Mouse (Mus musculus) MEL (cell line): ENCODE data around the gene Stk16. TPM values are rescaled to one million over a fixed set of nuclear protein-coding genes. Genes with fewer than 3 reads are reported as not detected.

ENCODE experiments used
- DNase-seq: peaks from one replicate; pipeline ENCODE4 v3.0.0; 2011; ENCODE audit warnings: low read depth, low spot score
- H3K27ac ChIP-seq: 2 replicates; pipeline ENCODE4 v1.5.1; 2012; ENCODE audit warnings: low read depth, mild to moderate bottlenecking, control low read depth, low read length, moderate library complexity; ENCODE audit not compliant: control insufficient read depth
- H3K27me3 ChIP-seq, 2 experiments: fragments of 150-350 bp in 1 of 2; sonication (generic) in 1 of 2; 2 replicates each; pipeline ENCODE4 v1.6.1; 2012; ENCODE audit warnings: low read length in 2 of 2, mild to moderate bottlenecking in 2 of 2, improper control_type of control experiment in 1 of 2, moderate library complexity in 1 of 2; ENCODE audit not compliant: insufficient read depth in 2 of 2, control insufficient read depth in 1 of 2
- H3K36me3 ChIP-seq, 2 experiments: 2 replicates each; pipeline ENCODE4 v1.6.1; 2012 to 2014; ENCODE audit warnings: low read length in 2 of 2, improper control_type of control experiment in 1 of 2, inconsistent platforms in 1 of 2, mild to moderate bottlenecking in 1 of 2; ENCODE audit not compliant: insufficient read depth in 2 of 2, control insufficient read depth in 1 of 2
- H3K4me1 ChIP-seq, 2 experiments: fragments of 150-350 bp in 1 of 2; sonication (generic) in 1 of 2; 2 replicates each; pipeline ENCODE4 v1.6.1; 2012; ENCODE audit warnings: low read length in 2 of 2, improper control_type of control experiment in 1 of 2, mild to moderate bottlenecking in 1 of 2; ENCODE audit not compliant: insufficient read depth in 2 of 2, control insufficient read depth in 1 of 2
- H3K4me3 ChIP-seq, 2 experiments: fragments of 150-350 bp in 1 of 2; sonication (generic) in 1 of 2; 2 replicates each; pipeline ENCODE4 v1.5.1; 2012; ENCODE audit warnings: low read depth in 2 of 2, low read length in 2 of 2, mild to moderate bottlenecking in 2 of 2, moderate library complexity in 2 of 2, control low read depth in 1 of 2, improper control_type of control experiment in 1 of 2; ENCODE audit not compliant: control insufficient read depth in 1 of 2, insufficient read depth in 1 of 2
- H3K79me2 ChIP-seq: 2 replicates; pipeline ENCODE4 v1.6.1; 2012; ENCODE audit warnings: mild to moderate bottlenecking, low read length, moderate library complexity; ENCODE audit not compliant: control insufficient read depth, poor library complexity, insufficient read depth
- H3K9ac ChIP-seq: 2 replicates; pipeline ENCODE4 v1.6.1; 2012; ENCODE audit warnings: low read depth, mild to moderate bottlenecking, control low read depth, low read length, moderate library complexity; ENCODE audit not compliant: control insufficient read depth, poor library complexity, severe bottlenecking
- H3K9me3 ChIP-seq: fragments of 150-350 bp; sonication (generic); replicated peaks from 2 replicates; pipeline ENCODE4 v1.6.1; 2012; ENCODE audit warnings: mild to moderate bottlenecking, low read length, improper control_type of control experiment, moderate library complexity; ENCODE audit not compliant: insufficient read depth
- BHLHE40 ChIP-seq: IDR thresholded peaks from 2 replicates; pipeline ENCODE4 v1.6.1; 2012; ENCODE audit warnings: low read depth, mild to moderate bottlenecking, inconsistent platforms, low read length, improper control_type of control experiment, borderline replicate concordance
- CHD2 ChIP-seq: IDR thresholded peaks from 2 replicates; pipeline ENCODE4 v1.6.1; 2011; ENCODE audit warnings: low read length, improper control_type of control experiment
- E2F4 ChIP-seq: IDR thresholded peaks from 2 replicates; pipeline ENCODE4 v1.6.1; 2011; ENCODE audit warnings: low read depth, low read length, improper control_type of control experiment, borderline replicate concordance
- ELF1 ChIP-seq: IDR thresholded peaks from 2 replicates; pipeline ENCODE4 v1.6.1; 2014; ENCODE audit warnings: low read depth, mild to moderate bottlenecking, inconsistent platforms, low read length, improper control_type of control experiment, moderate library complexity
- EP300 ChIP-seq, 2 experiments: IDR thresholded peaks; 2 replicates each; pipeline ENCODE4 v1.6.1; 2011; ENCODE audit warnings: improper control_type of control experiment in 2 of 2, low read length in 2 of 2, low read depth in 1 of 2, mild to moderate bottlenecking in 1 of 2
- ETS1 ChIP-seq: IDR thresholded peaks from 2 replicates; pipeline ENCODE4 v1.6.1; 2012; ENCODE audit warnings: low read depth, mild to moderate bottlenecking, inconsistent platforms, low read length, improper control_type of control experiment, moderate library complexity
- GABPA ChIP-seq: IDR thresholded peaks from 2 replicates; pipeline ENCODE4 v1.6.1; 2012; ENCODE audit warnings: low read depth, mild to moderate bottlenecking, inconsistent platforms, low read length, improper control_type of control experiment, moderate library complexity
- GATA1 ChIP-seq: IDR thresholded peaks from 2 replicates; pipeline ENCODE4 v1.6.1; 2011; ENCODE audit warnings: low read depth, low read length, improper control_type of control experiment
- HCFC1 ChIP-seq: IDR thresholded peaks from 2 replicates; pipeline ENCODE4 v1.6.1; 2012; ENCODE audit warnings: low read depth, mild to moderate bottlenecking, inconsistent platforms, low read length, improper control_type of control experiment, moderate library complexity
- JUND ChIP-seq: IDR thresholded peaks from 2 replicates; pipeline ENCODE4 v1.6.1; 2011; ENCODE audit warnings: low read depth, mild to moderate bottlenecking, improper control_type of control experiment, low read length
- MAFK ChIP-seq: IDR thresholded peaks from 2 replicates; pipeline ENCODE4 v1.6.1; 2011; ENCODE audit warnings: low read depth, mild to moderate bottlenecking, low read length, improper control_type of control experiment, borderline replicate concordance
- MAX ChIP-seq: IDR thresholded peaks from 2 replicates; pipeline ENCODE4 v1.6.1; 2011; ENCODE audit warnings: low read length, improper control_type of control experiment
- MAZ ChIP-seq: IDR thresholded peaks from 2 replicates; pipeline ENCODE4 v1.6.1; 2012; ENCODE audit warnings: low read depth, mild to moderate bottlenecking, inconsistent platforms, low read length, improper control_type of control experiment
- MEF2A ChIP-seq: IDR thresholded peaks from 2 replicates; pipeline ENCODE4 v1.6.1; 2014; ENCODE audit warnings: low read depth, mild to moderate bottlenecking, inconsistent platforms, low read length, improper control_type of control experiment; ENCODE audit not compliant: poor library complexity, insufficient replicate concordance, severe bottlenecking; ENCODE audit errors: extremely low read depth
- MXI1 ChIP-seq: IDR thresholded peaks from 2 replicates; pipeline ENCODE4 v1.6.1; 2011; ENCODE audit warnings: mild to moderate bottlenecking, low read depth, low read length, improper control_type of control experiment
- MYC ChIP-seq: IDR thresholded peaks from 2 replicates; pipeline ENCODE4 v1.6.1; 2011; ENCODE audit warnings: low read depth, mild to moderate bottlenecking, low read length, improper control_type of control experiment, moderate library complexity
- NELFE ChIP-seq: IDR thresholded peaks from 2 replicates; pipeline ENCODE4 v1.6.1; 2011; ENCODE audit warnings: low read depth, low read length, improper control_type of control experiment
- NRF1 ChIP-seq: IDR thresholded peaks from 2 replicates; pipeline ENCODE4 v1.6.1; 2014; ENCODE audit warnings: low read depth, mild to moderate bottlenecking, inconsistent platforms, low read length, improper control_type of control experiment, moderate library complexity; ENCODE audit not compliant: poor library complexity, insufficient read depth, severe bottlenecking
- POLR2A ChIP-seq, 2 experiments: IDR thresholded peaks; 2 replicates each; pipeline ENCODE4 v1.6.1; 2011 to 2012; ENCODE audit warnings: low read length in 2 of 2, mild to moderate bottlenecking in 2 of 2, control low read depth in 1 of 2, improper control_type of control experiment in 1 of 2, low read depth in 1 of 2, moderate library complexity in 1 of 2; ENCODE audit not compliant: control insufficient read depth in 1 of 2, insufficient read depth in 1 of 2, poor library complexity in 1 of 2
- POLR2AphosphoS2 ChIP-seq: IDR thresholded peaks from 2 replicates; pipeline ENCODE4 v1.6.1; 2011; ENCODE audit warnings: low read length, improper control_type of control experiment
- POLR2AphosphoS5 ChIP-seq: IDR thresholded peaks from 2 replicates; pipeline ENCODE4 v1.6.1; 2012; ENCODE audit warnings: low read depth, borderline replicate concordance, mild to moderate bottlenecking, inconsistent platforms, low read length, moderate library complexity, mixed read lengths
- RAD21 ChIP-seq: IDR thresholded peaks from 2 replicates; pipeline ENCODE4 v1.6.1; 2011; ENCODE audit warnings: mild to moderate bottlenecking, low read depth, low read length, improper control_type of control experiment
- RCOR1 ChIP-seq: IDR thresholded peaks from 2 replicates; pipeline ENCODE4 v1.6.1; 2012; ENCODE audit warnings: low read depth, mild to moderate bottlenecking, inconsistent platforms, low read length, improper control_type of control experiment
- SIN3A ChIP-seq: IDR thresholded peaks from 2 replicates; pipeline ENCODE4 v1.6.1; 2012; ENCODE audit warnings: low read length, improper control_type of control experiment, inconsistent platforms
- TAL1 ChIP-seq: IDR thresholded peaks from 2 replicates; pipeline ENCODE4 v1.6.1; 2012; ENCODE audit warnings: mild to moderate bottlenecking, inconsistent platforms, low read length, moderate library complexity, mixed read lengths
- TBP ChIP-seq: IDR thresholded peaks from 2 replicates; pipeline ENCODE4 v1.8.0; 2011; ENCODE audit warnings: low read depth, low read length, improper control_type of control experiment
- TCF12 ChIP-seq: IDR thresholded peaks from 2 replicates; pipeline ENCODE4 v1.6.1; 2014; ENCODE audit warnings: low read depth, mild to moderate bottlenecking, inconsistent platforms, low read length, improper control_type of control experiment, moderate library complexity
- UBTF ChIP-seq: IDR thresholded peaks from 2 replicates; pipeline ENCODE4 v1.6.1; 2012; ENCODE audit warnings: low read depth, mild to moderate bottlenecking, inconsistent platforms, low read length, improper control_type of control experiment, moderate library complexity, borderline replicate concordance; ENCODE audit not compliant: insufficient read depth
- USF1 ChIP-seq: IDR thresholded peaks from 2 replicates; pipeline ENCODE4 v1.6.1; 2014; ENCODE audit warnings: low read depth, mild to moderate bottlenecking, inconsistent platforms, low read length, improper control_type of control experiment, moderate library complexity
- USF2 ChIP-seq, 2 experiments: IDR thresholded peaks; 2 replicates each; pipeline ENCODE4 v1.6.1; 2011 to 2012; ENCODE audit warnings: improper control_type of control experiment in 2 of 2, low read length in 2 of 2, borderline replicate concordance in 1 of 2, inconsistent platforms in 1 of 2, low read depth in 1 of 2, mild to moderate bottlenecking in 1 of 2; ENCODE audit not compliant: insufficient read depth in 1 of 2
- ZC3H11A ChIP-seq: IDR thresholded peaks from 2 replicates; pipeline ENCODE4 v1.6.1; 2012; ENCODE audit warnings: low read depth, mild to moderate bottlenecking, inconsistent platforms, low read length, improper control_type of control experiment
- ZKSCAN1 ChIP-seq: IDR thresholded peaks from 2 replicates; pipeline ENCODE4 v1.6.1; 2012; ENCODE audit warnings: low read depth, mild to moderate bottlenecking, inconsistent platforms, low read length, improper control_type of control experiment, moderate library complexity
- ZMIZ1 ChIP-seq: IDR thresholded peaks from 2 replicates; pipeline ENCODE4 v1.6.1; 2012; ENCODE audit warnings: low read depth, mild to moderate bottlenecking, inconsistent platforms, low read length, improper control_type of control experiment, moderate library complexity
- ZNF384 ChIP-seq: IDR thresholded peaks from 2 replicates; pipeline ENCODE4 v1.6.1; 2012; ENCODE audit warnings: low read depth, mild to moderate bottlenecking, inconsistent platforms, low read length, improper control_type of control experiment
- polyA plus RNA-seq, 2 experiments: library from polyadenylated mRNA; stranded (reverse) in 1 of 2; unstranded in 1 of 2; fragments of >175 nt in 1 of 2; fragments of >200 nt in 1 of 2; gene quantifications; 2 replicates each; pipeline versions ENCODE4 v1.2.1 to v1.2.4; 2012; ENCODE audit warnings: low replicate concordance in 2 of 2, low read depth in 1 of 2; ENCODE audit not compliant: insufficient read length in 2 of 2, insufficient read depth in 1 of 2, missing spikeins in 1 of 2
- total RNA-seq: library from RNA; depleted of rRNA; stranded (reverse); fragments of 300-350 nt; gene quantifications from 2 replicates; pipeline ENCODE4 v1.2.3, GENCODE M21; 2012

Stk16 gene
- total and polyA plus RNA-seq, 3 experiments, result 110 to 154 TPM; not detected in 1

DNA sequence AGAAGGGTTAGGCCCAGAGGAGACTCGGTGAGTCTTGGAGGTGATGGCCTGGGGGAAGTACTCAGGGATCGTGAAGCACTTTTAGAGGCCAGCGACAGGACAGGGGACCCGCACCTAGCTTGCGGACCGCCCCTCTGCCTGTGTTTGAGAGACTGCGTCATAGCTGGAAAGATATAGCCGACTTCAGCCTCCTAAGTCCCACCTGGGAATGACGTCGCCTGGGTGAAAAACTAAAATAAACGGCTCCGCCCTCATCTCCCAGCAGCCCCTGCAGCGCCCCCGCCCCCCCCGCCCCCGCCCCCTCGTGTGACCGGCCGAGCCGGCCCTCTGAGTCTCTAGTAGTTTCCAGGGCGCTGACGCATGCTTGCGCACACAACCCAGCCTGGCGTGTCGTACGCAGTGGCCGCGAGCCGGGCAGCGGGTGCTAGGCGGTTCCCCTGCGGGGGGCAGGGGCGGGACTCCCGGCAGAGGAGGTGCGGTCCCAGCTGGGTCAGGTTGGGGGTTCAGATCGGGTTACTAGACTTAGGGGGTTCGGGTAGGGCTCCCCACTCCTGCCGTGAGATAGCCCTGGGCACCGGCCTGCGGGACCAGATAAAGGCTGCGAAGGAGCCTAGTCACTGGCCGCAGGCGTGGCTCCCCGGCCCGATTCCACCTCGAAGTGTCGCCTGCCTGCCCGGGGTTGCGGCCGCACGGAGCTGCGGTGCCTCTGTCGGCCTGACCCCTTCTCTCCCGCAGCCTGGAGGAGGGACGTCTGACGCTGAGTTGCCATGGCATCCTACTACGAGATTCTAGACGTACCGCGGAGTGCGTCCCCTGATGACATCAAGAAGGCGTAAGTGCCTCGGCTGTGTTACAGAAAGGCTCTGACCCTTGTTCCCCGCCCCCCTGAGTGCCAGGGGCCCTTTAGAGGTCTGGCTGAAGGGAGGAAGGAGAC is 25.7 kb downstream of the Stk16 start, which contains the start of gene Dnajb2:
TSS of gene Dnajb2 (plus strand) at position 290 of the 934 bp plus-strand sequence.
- Histone ChIP-seq H3K9ac (peak within 1 kb of the TSS; percentile 68), H3K4me1 (peaks cover 10 to 11% of the 10 kb centered on the region in 2 experiments), H3K27me3 (no peaks in the 10 kb centered on the region), H3K79me2 (no peaks in the 10 kb centered on the region; the same call in 1 of the 2 replicates), H3K9me3 (no peaks in the 10 kb centered on the region), H3K27ac (peak within 1 kb of the TSS; percentile 58), H3K4me3 (peak within 1 kb of the TSS; percentile 79 to 88), H3K36me3 (peaks cover 0 to 13% of the 10 kb centered on the region in 2 experiments; a peak in 2 of 4 replicates)
- peak; percentile 90 for DNase-seq
- TF ChIP-seq EP300 (IDR thresholded peaks at IDR 0.05; ENCODE audit: low read depth in 1 of 2, low read length in 2 of 2) (peak in 1 of 2 experiments; percentile 51; a peak in 1 of 4 replicates), RAD21 (no peak), CHD2 (no peak), UBTF (no peak), NRF1 (peak; percentile 65), ZMIZ1 (peak; percentile 75), POLR2A (IDR thresholded peaks at IDR 0.05; ENCODE audit: control insufficient read depth in 1 of 2, insufficient read depth in 1 of 2, low read depth in 1 of 2, low read length in 2 of 2, poor library complexity in 1 of 2) (peak; percentile 46 to 74; a peak in 3 of 4 replicates), MAFK (no peak), TBP (peak; percentile 35; the same call in 1 of the 2 replicates), ZKSCAN1 (no peak), MEF2A (no peak), ZNF384 (no peak), MXI1 (peak; percentile 88), E2F4 (no peak), USF2 (IDR thresholded peaks at IDR 0.05; ENCODE audit: borderline replicate concordance in 1 of 2, insufficient read depth in 1 of 2, low read depth in 1 of 2, low read length in 2 of 2) (no peak), MAX (no peak; the same call in 1 of the 2 replicates), POLR2AphosphoS5 (no peak), USF1 (0 out of 2 replicates have a peak, but pooled peaks have one; percentile 28), TAL1 (peak; percentile 77), TCF12 (0 out of 2 replicates have a peak, but pooled peaks have one; percentile 36), SIN3A (peak; percentile 73), ZC3H11A (no peak), HCFC1 (peak; percentile 51), ETS1 (peak; percentile 84), BHLHE40 (peak; percentile 47; the same call in 1 of the 2 replicates), GABPA (no peak), MYC (0 out of 2 replicates have a peak, but pooled peaks have one; percentile 61), POLR2AphosphoS2 (peak; percentile 77), MAZ (no peak), RCOR1 (no peak), JUND (no peak), ELF1 (no peak; the same call in 1 of the 2 replicates), NELFE (peak; percentile 73), GATA1 (no peak)
